Mouse (Mus musculus): Measurements from ENCODE around the gene Fgfr2.
A peak's percentile ranks its signal among the peaks of the same experiment; 100 is the strongest.

Fgfr2 gene

DNA sequence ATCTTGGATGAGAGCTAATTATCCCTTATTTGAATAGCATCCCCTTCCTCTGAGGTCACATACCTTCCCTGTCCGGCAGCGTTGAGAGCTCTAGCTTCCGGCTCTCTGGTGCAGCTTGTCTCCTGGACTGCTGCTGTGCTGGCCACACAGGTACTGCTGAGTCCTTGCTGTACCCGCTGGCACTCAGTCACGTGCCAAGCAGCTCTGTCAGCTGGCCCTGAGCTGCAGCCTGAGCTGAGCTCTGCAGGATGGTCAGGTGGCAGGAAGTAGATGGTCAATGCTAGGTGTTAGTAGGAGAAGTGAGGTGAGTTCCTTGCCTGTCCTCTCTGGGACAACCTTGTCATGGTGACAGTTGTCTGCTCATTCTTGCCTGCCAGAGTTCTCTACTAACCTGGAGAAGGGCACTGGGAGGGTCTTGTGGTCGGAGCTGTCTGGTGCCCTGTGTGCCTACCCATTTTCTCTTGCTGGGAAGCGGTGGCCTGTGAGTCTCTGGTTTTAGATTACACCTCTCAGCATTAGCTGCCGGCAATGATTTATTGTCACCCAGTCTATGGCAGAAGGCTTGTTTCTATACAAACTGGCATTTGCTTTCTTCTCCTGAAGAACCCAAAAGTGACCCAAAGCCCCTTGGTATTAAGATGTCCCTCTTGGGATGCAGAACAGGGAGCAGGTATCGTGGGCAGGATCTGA, 2402.4 kb downstream of the Fgfr2 start:
- DNase-seq (ENCODE audit: low spot score in 2 of 2) = no peak

DNA sequence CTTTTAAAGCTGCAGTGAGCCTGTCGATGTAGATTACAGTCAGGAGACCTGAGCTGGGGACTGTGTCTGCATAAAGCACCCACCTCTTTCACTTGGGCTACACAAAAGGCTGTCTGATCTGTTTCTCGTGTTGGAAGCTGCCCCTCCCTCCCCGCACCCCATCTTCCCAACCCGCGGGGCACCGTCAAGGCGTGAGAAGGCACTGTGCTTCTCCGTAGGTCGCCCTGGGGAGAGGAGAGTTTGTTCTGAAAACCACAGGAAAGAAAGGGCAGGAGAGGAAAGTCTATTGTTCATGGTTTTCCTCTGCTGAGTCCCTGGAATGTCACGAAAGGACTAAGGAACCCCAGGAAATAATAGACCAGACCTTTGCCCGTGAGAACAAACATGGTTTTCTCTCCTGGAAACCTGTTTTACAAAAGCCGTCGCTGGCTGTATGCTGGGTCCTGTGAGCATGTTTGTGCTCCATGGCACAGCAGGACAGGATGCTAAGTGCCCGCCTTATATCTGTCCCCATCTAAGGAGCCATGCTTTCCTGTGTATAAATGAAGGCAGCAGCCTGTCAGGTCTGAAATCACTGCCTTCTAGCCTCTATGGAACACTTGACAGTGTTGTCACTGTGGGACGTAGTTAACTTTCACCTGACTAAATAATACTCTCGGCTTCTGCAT, 2403.1 kb downstream of the Fgfr2 start:
- DNase-seq (ENCODE audit: low spot score in 2 of 2) = no peak

DNA sequence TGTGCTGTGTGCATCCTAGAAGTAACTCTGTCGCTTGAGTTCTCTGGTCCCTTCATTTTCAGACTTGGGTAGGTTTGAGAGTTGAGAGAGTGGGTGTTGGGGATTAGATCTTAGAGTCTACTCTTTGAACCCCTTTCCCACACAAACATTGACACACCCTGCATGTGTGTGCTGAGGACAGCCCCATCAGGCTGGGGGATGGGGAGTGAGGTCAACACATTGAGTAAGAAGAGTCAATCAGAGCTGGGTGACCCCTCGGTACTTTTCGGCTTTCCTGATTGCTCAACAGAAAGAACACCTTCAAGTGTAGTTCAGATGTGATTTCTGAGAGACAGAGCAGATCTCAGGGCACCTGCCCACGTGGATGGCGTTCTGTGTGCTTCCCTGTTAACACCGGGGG, 2406.2 kb downstream of the Fgfr2 start:
- DNase-seq (ENCODE audit: low spot score in 2 of 2) = no peak

DNA sequence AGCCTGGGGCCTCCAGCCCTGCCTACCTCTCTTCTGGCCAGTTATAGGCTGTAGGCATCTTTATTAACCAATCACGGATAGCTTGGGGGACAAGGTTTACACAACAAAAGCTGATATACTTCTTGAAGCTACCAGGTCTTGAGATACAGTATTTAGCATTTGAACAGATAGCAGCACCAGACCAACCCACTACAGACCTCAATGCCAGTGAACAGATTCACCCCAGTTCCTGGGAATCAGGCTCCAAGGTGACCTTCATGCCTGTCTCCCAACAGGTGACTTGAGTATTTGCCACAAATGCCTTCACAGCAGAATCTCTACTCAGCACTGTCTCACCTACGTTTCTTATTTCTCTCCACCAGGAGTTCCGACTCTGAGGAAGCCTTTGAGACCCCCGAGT, 2406.8 kb downstream of the Fgfr2 start:
- DNase-seq (ENCODE audit: low spot score in 2 of 2) = no peak

DNA sequence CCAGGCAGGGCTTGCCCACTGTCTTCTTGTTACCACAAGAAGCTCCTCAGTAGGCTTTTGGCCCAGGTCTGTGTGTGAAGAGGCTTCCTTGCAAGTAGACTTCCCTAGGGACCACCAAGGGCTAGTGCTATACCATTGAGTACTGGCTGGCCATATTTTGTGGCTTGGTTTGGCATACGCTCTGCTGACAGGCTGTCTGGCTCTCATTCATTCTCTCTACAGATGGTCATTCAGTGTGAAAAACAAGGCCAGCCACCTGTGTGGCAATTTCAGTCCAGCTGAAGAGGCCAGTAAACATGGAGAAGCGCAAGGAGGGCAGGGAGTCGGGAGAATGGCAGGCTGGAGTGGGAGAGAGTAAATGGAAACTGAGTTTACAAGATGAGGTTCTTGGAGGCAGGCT, 2407.7 kb downstream of the Fgfr2 start:
- no peak for DNase-seq (ENCODE audit: low spot score in 2 of 2)

DNA sequence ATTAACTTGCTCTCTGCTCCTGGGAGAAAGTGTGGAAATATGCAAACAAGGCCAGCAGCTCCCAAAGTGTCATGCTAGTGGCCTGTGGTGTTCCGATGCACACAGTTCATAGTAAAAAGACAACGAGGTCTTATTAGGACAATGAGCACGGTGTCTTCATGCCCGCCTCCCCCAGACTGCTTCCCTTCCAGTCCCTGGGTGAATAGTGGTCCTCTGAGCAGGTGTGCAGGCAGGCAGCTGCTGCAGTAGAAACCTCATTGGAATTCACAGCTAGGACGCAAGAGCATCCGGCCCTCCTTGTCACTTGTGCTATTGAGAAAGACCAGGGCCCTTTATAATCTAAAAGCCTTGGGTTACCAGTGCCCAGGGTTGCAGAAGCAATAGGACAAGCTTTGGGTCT, 2409.8 kb downstream of the Fgfr2 start:
- DNase-seq (ENCODE audit: low spot score in 2 of 2) = no peak

DNA sequence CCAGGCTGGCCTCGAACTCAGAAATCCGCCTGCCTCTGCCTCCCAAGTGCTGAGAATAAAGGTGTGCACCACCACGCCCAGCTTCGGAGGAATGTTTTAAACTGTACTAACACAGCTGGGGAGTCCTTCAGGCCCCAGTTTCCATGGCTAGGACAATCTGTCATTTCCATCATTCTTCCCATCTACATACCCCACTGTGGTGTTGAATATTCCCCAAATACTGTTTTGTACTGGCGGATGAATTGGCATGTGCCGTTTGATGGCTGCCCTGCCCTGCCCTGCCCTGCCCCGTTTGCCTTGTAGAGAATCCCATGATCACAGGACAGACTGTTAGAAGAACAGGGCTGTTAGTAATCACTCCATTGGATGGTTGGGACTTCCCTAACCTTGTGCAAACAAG, 2411.3 kb downstream of the Fgfr2 start:
- DNase-seq (ENCODE audit: low spot score in 2 of 2) = no peak

DNA sequence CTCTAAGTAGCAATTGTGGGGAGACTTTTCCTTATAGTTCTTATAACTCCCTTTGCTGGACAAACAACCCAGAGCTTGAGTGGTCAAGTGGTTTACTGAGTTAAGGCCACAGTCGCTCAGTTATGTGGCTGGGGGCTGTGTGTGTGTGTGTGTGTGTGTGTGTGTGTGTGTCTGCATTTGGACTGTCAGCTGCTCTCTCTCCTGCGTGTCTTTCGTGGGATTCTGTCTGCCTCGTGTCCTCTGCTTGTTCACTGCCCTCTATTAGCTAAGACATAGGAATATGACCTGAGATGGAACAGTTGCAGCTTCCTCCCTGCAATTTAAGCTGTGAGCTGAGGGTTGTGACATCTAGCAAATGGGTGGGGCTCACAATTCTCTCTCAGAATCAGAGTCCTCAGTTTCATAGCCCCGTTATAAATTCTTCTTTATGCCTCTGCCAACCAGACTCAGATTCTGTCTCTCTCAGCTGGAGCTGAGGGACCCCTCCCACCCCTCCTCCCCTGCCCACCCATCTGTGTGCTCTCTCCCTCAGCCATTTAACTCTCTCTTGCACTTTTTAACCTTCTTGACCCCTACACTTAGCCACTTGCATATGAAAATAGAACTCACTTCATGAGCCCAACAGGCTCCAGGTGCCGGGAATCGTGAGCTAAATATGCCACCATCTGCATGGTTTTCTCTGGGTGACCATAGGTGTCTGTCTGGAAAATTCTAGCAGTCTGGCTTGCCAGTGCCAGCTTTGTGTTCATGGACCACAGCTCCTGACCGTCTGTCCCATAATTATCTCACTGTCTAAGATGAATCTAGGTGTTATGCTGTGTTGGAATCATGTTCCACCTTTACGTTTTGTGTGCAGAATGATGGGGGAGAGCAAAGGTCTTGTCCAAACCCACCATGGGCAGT, 2413.5 kb downstream of the Fgfr2 start:
- DNase-seq (ENCODE audit: low spot score in 2 of 2) = no peak

DNA sequence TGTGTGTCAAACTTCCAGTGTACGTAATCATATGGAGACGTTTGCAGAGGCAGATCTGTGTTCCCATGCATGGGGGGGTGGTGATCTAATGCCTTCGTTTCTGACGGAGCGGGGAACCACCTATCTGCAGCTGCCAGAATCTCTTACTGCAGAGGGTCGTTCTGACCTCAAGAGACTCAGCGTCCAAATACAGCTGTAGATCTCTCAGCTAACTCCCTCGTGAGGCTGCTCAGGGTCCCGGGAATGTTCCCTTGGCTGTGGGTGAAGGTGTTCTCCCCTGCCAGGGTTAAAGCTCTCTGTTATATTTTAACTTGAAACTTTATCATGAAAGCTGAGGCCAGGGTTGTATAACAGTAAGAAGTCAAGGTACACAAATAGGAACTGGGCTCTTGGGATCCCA, 2414.2 kb downstream of the Fgfr2 start:
- no peak for DNase-seq (ENCODE audit: low spot score in 2 of 2)

DNA sequence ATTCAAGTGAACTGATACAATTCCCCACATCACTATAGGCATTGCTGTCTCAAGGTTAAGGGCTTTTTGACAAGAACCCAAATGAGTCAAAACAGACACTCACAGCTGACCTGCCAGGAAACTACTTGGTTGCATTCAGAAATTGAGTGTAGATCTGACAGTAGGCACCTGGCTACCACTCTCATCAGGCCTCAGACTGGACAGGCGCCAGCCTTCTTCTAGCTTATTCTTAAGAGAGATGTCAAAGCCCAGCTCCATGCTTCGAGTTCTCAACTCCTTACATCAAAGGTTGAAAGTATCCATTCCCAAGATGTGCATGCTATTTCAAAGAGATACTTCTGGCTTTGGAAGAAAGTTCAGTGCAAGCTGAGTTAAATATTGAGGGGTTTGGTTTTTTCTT, 2417.9 kb downstream of the Fgfr2 start:
- DNase-seq (ENCODE audit: low spot score in 2 of 2) = no peak

DNA sequence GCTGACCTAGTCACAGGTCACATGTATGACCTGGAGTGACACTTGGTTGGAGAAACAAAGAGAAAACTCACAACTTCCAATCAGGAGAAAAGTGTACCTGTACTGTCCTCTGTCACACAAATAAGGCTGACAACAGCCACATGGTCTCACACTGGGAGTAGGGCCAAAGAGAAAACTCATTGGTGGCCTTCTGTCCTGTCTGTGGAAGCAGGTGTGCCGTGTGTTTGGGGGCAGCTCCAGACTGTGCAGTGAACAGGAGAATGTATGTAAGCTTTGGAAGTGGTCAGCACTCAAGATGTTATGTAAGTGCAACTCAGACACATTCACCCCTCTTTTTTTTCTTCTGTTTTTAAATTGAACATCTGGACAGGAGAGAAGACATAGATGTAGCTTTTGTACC, 2421.8 kb downstream of the Fgfr2 start:
- no peak for DNase-seq (ENCODE audit: low spot score in 2 of 2)

DNA sequence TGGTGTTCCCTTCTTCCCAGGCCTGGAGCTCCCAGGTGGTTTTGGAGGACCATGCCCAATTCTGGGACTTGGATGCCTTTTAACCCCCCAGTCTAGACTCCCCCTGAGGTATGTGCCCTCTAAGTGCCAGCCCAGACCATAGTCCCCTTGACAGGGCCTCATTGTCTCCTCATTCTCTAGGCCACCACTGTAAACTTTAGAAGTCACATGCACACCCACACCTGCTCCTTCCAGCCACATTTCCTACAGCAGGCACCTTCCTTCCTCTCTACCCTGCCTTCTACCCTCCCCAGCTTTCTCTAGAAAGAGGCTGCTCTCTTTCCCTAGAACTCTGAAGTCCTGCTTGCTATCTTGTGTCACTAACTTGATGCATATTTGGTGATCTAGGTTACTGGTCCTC, 2424.7 kb downstream of the Fgfr2 start:
- no peak for DNase-seq (ENCODE audit: low spot score in 2 of 2)

DNA sequence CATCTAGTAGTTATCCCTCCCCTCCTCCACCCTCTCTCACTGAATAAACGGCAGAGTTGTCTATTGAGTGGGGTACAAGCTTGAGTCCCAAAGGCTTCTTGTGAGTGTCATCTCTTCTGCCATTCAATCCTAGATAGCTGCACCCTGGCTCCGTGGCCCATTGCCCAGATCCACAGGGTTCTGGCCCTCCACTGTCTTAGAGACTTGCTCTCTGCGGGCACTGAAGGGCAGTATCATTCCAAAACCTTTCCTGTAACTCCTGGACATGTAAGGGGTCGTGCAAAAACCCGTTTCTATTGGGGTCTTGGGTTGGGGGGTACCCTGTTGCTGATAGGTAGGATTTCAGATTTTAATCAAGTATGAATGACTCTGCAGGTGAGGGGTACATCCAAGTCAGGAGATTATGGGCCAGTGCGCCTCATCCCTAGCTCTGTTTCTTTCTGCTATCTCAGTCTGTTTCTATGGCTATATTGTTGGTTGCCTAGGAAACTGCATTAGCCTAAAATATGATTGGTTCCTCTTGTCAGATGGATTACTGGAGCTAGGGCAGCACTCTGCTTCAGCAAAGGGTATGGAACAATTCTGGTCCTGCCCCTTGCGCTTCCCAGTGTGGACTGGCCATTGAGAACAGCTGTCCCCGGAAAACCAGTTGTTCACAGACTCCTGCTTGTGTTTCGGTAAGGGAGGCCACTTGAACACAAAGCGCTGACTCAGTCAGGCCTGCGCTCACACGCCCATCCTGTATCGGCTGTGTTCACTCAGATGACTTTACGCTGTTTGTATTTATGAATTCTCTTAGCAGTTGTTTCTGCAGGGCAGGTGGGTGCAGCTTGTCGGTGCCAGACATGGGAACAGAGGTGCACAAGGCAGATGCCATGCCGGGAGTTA, 2426.6 kb downstream of the Fgfr2 start:
- peak in 1 of 2 experiments; percentile 18 for DNase-seq (ENCODE audit: low spot score in 2 of 2)

DNA sequence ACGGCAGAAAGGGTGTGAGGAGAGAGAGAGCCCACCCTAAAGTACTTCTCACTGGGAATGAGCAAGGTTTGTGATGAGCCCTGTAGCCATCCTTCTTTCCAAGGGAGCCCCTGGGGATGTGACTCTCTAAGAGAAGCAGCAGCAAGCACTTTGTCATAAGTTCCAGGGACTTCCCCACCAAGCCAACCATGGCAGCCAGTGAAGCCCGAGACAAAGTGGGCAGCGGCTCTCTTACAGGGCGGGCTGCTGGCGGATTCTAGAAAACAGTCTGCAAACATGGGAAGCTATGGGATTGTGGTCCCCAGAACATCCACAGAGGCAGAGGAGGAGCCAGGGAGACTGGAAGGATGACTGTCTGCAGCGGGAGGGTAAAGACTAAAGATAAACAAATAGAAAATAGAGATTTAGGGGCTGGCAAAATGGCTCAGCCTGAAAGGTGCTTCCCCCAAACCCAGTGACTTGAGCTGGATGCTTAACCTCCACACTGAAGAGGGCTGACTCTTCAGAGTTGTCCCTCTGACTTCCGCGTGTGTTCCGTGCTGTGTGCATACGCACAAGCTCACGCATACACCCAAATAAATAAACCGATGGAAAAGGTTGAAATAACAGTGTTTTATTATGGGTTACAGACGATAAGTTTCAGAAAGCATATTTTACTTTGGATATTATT, 2427.3 kb downstream of the Fgfr2 start:
- DNase-seq (ENCODE audit: low spot score in 2 of 2) = no peak

DNA sequence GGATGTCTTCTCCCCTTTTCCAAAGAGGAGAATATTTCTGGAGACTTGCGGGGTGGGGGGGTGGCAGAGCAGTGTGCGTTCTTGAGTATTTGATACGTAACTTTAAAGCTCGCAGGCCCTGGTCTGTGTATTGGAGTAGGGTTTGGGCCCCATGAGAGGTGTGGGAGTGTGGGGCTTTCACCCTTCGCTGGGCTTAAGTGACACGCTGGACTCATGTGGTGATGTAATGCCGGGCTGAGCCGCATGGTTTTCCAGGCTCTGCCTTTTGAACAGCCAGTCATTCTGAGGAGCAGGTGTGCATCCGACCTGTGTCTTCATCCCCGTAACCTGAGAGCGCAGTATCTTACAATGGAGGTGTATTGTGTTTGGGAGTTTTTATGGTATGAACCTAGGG, 2429.4 kb downstream of the Fgfr2 start:
- no peak for DNase-seq (ENCODE audit: low spot score in 2 of 2)

DNA sequence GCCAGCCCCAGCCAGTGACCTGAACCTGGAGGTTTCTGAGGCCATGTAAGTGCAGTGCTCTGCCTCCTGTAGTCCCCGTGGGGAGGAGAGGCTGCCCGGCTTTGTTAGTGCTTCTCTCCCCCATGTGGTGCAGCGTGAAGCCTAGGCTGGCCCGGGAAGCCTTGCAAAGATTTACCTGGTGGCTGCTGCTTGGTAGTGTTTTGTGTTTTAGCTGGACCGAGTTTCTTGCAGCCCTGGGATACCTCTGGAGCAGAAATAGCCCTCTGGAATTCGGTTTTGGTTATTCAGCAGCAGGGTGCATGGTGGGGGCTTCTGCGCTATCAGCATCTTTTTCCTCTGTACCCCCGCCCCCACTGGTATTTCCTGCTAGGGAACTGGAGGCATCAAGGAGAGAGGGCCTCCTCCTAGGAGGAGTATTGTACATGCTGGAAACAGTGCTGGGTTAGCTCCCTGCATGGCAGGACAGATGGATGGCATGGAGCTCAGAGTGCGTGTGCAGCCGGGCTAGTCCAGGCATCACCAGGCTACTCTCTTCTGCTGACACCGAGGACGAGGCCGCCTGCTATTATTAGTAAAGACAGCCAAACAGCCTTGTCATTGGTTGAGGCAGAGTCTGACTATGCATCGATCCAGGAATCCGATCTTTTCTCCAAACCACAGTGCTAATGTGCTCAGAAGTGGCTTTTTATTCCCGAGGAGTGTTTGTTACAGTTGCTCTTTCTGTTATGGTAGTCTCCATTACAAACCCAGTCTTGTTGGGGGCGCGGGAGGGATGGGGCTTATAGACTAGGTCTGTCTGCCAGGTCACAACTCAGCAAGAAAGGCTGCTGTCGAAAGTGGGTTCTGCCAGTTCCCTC, 2430.0 kb downstream of the Fgfr2 start:
- DNase-seq (ENCODE audit: low spot score in 2 of 2) = peak; percentile 13 to 15

DNA sequence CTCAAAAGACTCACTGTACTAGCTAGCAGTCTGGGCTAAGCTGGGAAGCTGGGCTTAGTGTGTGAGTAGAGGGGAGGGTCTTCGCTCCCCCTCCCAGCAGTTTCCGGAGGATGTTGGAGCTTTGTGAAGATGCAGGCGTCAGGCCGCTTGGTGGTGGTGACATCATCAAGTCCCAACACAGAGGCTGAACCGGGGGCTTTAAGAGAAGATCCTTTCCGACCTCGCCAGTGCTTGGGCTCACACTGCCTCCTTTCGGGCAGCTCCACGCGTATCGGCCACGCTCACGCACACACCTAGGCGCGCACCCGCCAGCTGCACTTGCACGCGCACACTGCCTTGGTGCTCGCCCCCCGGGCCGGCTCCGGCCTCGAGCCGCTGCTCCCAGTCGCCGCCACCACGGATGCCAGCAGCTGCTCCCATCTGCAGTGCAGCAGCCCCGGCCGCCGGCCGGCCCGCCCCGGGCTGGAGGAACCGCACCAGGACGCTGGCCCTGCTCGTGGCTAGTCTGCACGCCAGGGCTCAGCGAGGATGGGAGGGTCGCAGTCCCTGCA, 2430.7 kb downstream of the Fgfr2 start:
- peak; percentile 70 for DNase-seq (ENCODE audit: low spot score in 2 of 2)

DNA sequence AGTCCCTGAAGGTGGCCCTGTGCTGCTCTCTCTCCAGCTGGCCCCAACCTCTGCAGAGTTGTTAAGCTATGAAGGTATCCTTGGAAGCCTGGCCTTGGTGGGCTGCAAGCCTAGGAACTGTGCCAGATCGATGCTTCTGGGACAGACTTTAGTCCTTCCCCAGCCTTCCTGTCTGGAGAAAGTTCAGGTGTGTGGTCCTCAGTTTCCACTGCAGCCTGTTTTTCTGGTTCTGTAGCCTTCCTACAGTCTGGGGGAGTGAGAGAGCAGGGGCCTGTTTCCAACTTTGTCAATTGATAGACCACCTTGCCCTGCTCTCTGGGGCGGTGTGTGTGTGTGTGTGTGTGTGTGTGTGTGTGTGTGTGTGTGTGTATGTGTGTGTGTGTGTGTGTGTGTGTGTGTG, 2431.2 kb downstream of the Fgfr2 start:
- DNase-seq (ENCODE audit: low spot score in 2 of 2) = no peak

DNA sequence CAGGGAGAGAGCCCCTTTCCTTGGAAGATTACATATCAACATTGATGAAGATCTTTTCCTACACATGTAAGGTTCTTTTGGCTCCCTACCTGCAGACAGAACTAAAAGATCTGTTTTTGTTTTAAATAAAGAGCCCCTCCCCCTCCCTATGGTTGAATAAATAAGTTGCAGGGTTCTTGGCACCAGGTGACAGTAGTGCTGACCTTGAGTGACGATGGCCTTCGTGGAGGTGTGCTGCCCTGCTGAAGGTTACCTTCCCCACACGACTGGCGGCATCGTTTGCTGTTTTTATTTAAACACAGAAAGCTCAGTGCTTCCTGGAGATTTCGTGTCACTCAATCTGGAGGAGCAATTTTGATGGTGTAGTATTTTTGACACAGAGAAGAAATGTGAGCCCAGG, 2432.3 kb downstream of the Fgfr2 start:
- DNase-seq (ENCODE audit: low spot score in 2 of 2) = no peak

DNA sequence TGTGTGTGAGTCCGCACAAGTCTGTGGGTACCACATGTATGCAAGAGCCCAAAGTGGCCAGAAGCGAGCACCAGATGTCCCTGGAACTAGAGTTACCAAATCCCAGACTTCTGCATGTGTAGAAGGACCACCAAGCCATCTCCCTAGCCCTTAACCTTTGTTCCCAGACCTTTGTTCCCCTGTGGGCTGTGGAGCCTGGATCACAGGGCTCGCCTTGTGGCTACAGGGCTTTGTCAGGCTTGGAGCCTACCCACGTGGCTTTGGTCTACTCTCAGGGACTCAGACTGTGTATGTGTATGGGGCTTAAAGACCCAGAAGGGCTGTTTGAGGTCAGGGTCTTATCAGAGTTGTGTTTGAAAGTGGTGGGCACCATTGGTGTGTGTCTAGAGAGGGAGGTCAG, 2434.5 kb downstream of the Fgfr2 start:
- DNase-seq (ENCODE audit: low spot score in 2 of 2) = no peak
